ENCODE assay signal across 31 mouse cellular contexts in the genomic region with DNA sequence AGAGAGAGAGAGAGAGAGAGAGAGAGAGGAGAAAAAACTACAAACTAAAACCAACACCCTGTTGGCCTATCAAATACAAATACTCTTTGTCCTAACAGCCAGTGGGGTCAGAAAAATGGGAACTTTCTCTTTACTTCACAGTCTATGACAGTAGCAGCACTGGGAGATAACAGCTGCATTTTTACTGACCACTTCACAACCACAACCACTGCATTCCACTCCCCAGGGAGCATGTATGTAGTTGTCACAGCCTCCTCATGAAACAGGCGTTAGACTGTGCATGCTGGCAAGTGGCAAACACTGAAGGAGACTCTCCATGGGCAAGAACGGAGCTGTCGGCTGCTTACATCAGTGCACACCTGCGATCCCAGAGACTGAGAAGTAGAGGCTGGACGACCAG.
"Had no signal": no experiment of that assay in that cellular context is flagged by ENCODE, and none has a peak within 500 bp of the region (broad histone marks: within the 10 kb centered on the region; RNA-seq: fewer than 3 reads in every experiment).

No protein-coding gene starts in this region.

- ATAC-seq: liver, embryonic 12.5 days; liver, postnatal 0 days; lung, postnatal 0 days; midbrain, embryonic 13.5 days; midbrain, embryonic 15.5 days; midbrain, embryonic 16.5 days had no signal

- H3K36me3 ChIP-seq: limb, embryonic 10.5 days; limb, embryonic 12.5 days; limb, embryonic 13.5 days; limb, embryonic 15.5 days; liver, embryonic 12.5 days; liver, embryonic 13.5 days; liver, embryonic 15.5 days; lung, embryonic 15.5 days; midbrain, embryonic 10.5 days; midbrain, embryonic 12.5 days; midbrain, embryonic 13.5 days; midbrain, embryonic 15.5 days had no signal

- H3K4me3 ChIP-seq: limb, embryonic 10.5 days; limb, embryonic 12.5 days; limb, embryonic 13.5 days; limb, embryonic 15.5 days; liver, embryonic 12.5 days; liver, embryonic 13.5 days; liver, embryonic 15.5 days; lung, embryonic 15.5 days; megakaryocyte, embryonic 14.5 days; midbrain, embryonic 10.5 days; midbrain, embryonic 12.5 days; midbrain, embryonic 13.5 days; midbrain, embryonic 15.5 days; myocyte had no signal

- H3K4me2 ChIP-seq: limb, embryonic 12.5 days; limb, embryonic 13.5 days; limb, embryonic 15.5 days; liver, embryonic 11.5 days; liver, embryonic 12.5 days; liver, embryonic 13.5 days; liver, embryonic 15.5 days; lung, embryonic 15.5 days; midbrain, embryonic 11.5 days; midbrain, embryonic 12.5 days; midbrain, embryonic 13.5 days; midbrain, embryonic 15.5 days had no signal

- H3K9ac ChIP-seq: limb, embryonic 12.5 days; limb, embryonic 13.5 days; limb, embryonic 15.5 days; liver, embryonic 12.5 days; liver, embryonic 13.5 days; liver, embryonic 14.5 days; liver, embryonic 15.5 days; liver, postnatal 0 days; lung, embryonic 14.5 days; lung, embryonic 15.5 days; midbrain, embryonic 12.5 days; midbrain, embryonic 13.5 days; midbrain, embryonic 15.5 days had no signal

- H3K27me3 ChIP-seq: limb, embryonic 13.5 days; limb, embryonic 15.5 days; liver, embryonic 13.5 days; liver, embryonic 15.5 days; lung, embryonic 15.5 days; midbrain, embryonic 15.5 days had no signal

- DNase-seq: left cerebral cortex, postnatal 4 days; liver; liver, embryonic 13.5 days; liver, postnatal 0 days; lung, adult 18-20 months; lung, adult 2 months; lung, embryonic 14.5 days; lung, postnatal 10 days; lung, postnatal 14 days; lung, postnatal 36 days; lung, postnatal 4 days; midbrain, embryonic 14.5 days had no signal

- H3K9me3 ChIP-seq: limb, embryonic 10.5 days; limb, embryonic 12.5 days; limb, embryonic 13.5 days; limb, embryonic 15.5 days; liver, embryonic 12.5 days; liver, embryonic 13.5 days; liver, embryonic 15.5 days; lung, embryonic 15.5 days; megakaryocyte, embryonic 14.5 days; midbrain, embryonic 10.5 days; midbrain, embryonic 12.5 days; midbrain, embryonic 13.5 days; midbrain, embryonic 15.5 days had no signal

- H3K27ac ChIP-seq: limb, embryonic 10.5 days; limb, embryonic 12.5 days; limb, embryonic 13.5 days; limb, embryonic 15.5 days; liver, embryonic 12.5 days; liver, embryonic 13.5 days; liver, embryonic 14.5 days; liver, embryonic 15.5 days; lung, embryonic 15.5 days; macrophage; midbrain, embryonic 10.5 days; midbrain, embryonic 12.5 days; midbrain, embryonic 13.5 days; midbrain, embryonic 15.5 days had no signal
